Mouse (Mus musculus) heart, postnatal 14 days (tissue): ENCODE measurements at regions not wholly inside any gene's neighbourhood (a gene's known extent, or its start where the extent isn't known, plus 50 kb on each side); places are given as distances from the start of the nearest gene placed in this dataset.
"Not testable (repeated sequence)": the region's sequence is repeated elsewhere in the genome, so short reads cannot be mapped to it uniquely, and the experiment has no call there.

ENCODE experiments used
- DNase-seq, 2 experiments: peaks; one replicate each; pipeline ENCODE4 v3.0.0; 2021 to 2022
- intact Hi-C: fragments of 180-260 bp; cut with DNase I; formaldehyde crosslinking; loops from one replicate; pipeline ENCODE4 v1.15.1; 2025

DNA sequence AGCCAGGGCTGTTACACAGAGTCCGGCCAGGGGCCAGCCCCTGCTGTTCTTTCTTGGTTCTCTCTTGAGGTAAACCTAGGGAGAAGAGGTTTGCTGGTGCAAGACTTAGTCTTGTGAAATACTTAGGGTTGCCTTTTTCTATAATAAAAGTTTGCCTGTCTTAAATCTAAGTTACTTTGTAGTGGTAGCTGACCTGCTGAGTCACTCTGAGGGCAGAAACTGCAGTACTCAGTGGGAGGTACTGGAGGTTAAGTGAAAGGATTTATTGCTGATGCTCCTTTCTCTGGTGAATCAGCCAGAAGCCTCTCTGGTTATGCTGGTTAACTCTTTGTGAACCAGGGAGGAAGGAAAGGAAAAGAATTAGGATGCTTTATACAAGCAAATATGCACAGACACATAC lies 107.3 kb upstream of the Arhgap20 start:
- intact Hi-C loops = no loop called here
- DNase-seq = no peak

DNA sequence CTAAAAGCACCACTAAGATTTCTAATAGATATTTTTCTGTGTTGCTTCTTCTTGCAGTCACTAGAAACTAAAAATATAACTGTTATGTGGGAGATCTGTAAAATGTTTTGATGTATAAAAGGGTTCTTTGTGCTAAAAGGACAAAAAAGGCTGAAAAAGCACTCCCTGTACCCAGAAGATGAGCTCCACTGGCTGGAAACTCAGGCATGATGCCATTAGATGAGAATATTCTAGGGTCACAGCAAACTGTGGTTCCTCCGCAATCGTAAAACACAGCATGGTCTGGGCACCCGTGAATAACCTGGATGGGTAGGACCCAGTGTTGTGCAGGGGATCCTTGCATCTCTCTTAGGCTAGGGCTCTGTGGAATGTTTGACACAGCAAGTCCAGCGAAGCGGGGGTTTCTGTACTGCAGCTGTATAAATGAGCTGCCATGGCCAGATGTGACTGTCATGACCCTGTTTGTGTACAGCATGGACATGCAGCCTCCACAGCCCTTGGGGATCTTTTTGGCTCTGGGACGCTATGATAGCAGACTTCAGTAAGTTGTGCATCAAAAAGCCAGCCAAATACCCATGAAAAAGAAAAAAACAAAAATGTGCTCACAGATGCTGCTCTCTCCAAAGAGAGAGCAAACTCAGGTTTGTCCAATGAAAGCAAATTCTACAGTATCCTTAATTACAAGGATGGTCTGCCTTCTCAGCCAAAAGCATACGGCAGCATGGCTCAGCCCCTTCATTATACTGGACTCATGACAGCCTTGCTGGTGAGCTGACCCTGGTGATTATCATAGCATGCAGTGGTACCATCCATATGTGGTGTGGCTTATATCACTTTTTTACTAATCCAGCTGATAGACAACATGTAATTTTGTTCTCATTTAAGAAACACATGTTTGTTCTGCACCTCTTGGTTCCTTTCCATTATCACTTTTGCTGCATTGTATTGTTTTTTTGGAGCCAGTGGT lies 103.9 kb upstream of the Arhgap20 start:
- intact Hi-C loops = no loop called here
- DNase-seq = peak; percentile 33 to 38

DNA sequence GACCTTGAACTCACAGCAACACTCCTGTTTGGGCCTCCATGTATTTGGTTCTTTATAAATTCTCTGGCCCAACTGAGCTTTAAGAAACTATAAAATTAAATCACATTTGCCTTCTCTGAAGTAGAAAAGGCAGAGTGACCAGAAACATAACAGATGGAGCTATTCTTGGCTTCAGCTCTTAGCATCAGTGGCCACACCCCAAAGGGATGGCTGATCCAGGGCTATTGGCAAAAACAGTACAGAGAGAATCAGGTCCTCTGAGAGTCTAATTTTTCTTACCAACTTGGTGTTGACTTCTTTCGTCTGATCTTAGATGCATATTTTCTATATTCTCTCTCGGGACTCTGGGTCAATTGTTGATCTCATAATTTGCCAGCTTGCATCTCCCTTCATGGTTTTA lies 103.2 kb upstream of the Arhgap20 start:
- peak in 1 of 2 experiments; percentile 33 for DNase-seq
- intact Hi-C loops = no loop called here

DNA sequence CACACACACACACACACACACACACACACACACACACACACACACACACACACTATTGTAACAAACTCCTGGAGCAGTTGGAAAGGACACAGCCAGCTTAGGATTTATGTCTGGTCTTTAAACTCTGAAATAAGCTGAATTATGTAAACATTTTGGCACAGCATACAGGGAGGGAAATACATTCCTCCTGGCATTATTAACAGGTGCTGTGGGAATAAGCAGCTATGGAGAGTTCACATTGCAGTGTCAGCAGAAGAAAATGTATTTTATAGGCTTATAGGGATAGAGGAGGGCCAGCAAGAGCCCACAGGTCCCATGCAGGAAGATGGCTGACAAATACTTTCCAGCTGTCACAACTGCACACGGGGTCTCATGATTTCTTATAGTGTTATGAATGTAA lies 100.8 kb upstream of the Arhgap20 start:
- no peak for DNase-seq
- intact Hi-C loops = no loop called here

DNA sequence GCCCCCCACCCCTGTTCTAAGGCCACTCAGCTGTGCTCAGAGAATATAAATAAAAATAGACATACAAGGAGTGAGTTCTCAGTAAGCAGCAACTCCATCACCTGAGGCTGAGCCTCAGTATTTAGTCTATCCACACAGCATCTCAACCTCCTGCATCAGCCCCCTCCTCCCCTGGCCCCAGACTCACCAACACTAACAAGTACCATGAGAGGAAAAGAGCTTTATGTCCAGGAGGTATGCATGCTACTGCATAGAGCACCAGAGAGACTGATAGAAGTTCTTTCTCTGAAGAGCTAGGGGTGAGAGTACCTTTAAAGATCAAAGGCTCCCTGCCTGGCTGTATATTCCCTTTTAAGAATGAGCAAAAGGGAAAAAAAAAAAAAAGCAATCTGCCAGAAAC lies 100.3 kb upstream of the Arhgap20 start:
- DNase-seq = no peak
- intact Hi-C loops = no loop called here

DNA sequence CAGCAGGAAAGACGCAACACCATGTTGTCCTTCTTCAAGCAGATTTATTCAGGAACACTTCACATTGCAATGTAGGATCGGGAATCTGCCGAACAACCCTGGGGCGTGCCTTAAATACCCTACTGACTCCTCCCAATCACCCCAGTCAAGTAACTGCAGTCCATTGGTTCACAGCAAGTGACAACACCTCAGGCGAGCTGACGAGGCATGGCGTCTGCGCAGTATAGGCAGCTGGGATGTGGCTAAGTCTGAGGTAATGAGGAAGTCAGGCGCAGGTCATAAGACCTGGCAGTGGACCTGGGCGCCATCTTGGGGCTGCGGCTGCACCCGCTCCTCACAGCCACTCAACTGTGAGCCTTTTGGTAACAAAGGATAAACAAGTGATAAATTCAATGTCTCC lies 96.2 kb upstream of the Arhgap20 start:
- intact Hi-C loops, DNase-seq: not testable (repeated sequence)

DNA sequence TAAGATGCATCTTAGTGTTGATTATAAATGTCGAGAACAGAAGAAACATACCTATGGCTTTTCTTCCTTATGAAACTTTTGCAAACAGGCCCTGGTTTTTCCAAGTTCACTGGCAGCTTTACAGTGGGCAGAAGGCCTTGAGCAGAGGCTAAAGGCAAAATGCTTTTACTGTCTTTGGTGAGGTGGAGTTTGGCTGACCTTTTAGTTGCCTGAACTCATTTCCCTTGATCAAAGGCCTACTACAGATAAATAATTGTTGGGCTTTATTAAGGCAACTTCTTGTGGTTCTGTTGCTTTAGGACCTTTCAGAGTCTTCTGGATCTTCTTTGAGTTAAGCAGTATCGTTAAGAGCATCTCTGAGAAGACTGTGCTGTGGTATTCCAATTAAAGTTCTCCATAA lies 94.6 kb upstream of the Arhgap20 start:
- DNase-seq = no peak
- intact Hi-C loops = no loop called here

DNA sequence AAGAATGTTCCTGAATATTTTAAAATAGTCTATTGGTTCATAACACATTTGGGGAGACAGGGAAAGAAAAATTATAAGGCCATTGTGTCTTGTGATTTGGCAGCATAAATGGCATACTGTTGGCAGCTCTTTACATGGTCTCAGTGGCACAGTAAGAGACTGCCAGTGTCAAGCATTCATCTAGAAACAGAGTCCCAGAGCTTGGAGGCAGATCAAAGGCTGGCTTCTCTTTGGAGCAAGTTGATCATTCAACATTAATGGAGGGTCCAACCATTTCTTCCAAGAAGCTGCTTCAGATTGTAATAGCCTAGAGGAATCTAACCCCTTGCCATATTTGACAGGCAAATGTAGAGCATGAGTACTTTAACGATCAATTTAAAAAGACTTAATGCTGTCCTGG lies 78.6 kb upstream of the Arhgap20 start:
- DNase-seq = no peak
- intact Hi-C loops = no loop called here

DNA sequence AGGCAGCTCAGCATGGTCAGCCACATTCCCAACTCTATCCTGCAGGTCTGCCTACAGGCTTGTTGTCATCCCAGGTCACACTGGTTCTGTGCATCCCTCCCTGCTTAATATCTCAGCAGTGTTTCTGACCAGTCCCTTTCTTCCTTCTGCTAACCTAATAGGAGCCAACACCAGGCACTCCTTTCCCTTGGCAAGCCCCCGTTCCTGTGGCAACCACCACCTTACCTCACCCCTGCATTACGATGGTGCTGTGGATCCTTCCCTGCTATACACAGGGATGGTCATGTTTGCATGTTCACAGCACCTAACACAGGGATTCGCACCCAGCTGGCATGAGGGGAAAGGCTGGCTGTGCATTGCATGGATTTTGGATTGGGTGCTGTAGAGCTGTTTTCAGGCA lies 50.8 kb upstream of the Arhgap20 start:
- DNase-seq = no peak
- intact Hi-C loops = no loop called here
